Mouse (Mus musculus) liver, embryonic 13.5 days (tissue): ENCODE results near the gene Ush1g. TPM values are rescaled to one million over a fixed set of nuclear protein-coding genes. Genes with fewer than 3 reads are reported as not detected.

Experiments used
- ATAC-seq: fragments of 200-750 bp; cut with Nextera tagmentation; 2 replicates; pipeline ENCODE4 v1.8.0; 2017; ENCODE audit warnings: low read depth, mild to moderate bottlenecking, moderate number of reproducible peaks, moderate library complexity
- DNase-seq: peaks from one replicate; pipeline ENCODE4 v3.0.0; 2022
- H3K27ac ChIP-seq: fragments of 300-500 bp; sonication (generic); 2 replicates; pipeline ENCODE4 v1.5.1; 2015; ENCODE audit warnings: moderate library complexity, mild to moderate bottlenecking, inconsistent platforms
- H3K27me3 ChIP-seq: fragments of 300-500 bp; sonication (generic); 2 replicates; pipeline ENCODE4 v1.6.1; 2015; ENCODE audit warnings: mild to moderate bottlenecking, inconsistent platforms
- H3K36me3 ChIP-seq: fragments of 300-500 bp; sonication (generic); 2 replicates; pipeline ENCODE4 v1.6.1; 2015; ENCODE audit warnings: mild to moderate bottlenecking, inconsistent platforms
- H3K4me1 ChIP-seq: fragments of 300-500 bp; sonication (generic); replicated peaks from 2 replicates; pipeline ENCODE4 v1.6.1; 2015; ENCODE audit warnings: inconsistent platforms
- H3K4me2 ChIP-seq: fragments of 300-500 bp; sonication (generic); 2 replicates; pipeline ENCODE4 v1.6.1; 2015; ENCODE audit warnings: inconsistent platforms, mild to moderate bottlenecking, moderate library complexity
- H3K4me3 ChIP-seq: fragments of 300-500 bp; sonication (generic); replicated peaks from 2 replicates; pipeline ENCODE4 v1.5.1; 2015; ENCODE audit warnings: mild to moderate bottlenecking, inconsistent platforms
- H3K9ac ChIP-seq: fragments of 300-500 bp; sonication (generic); 2 replicates; pipeline ENCODE4 v1.6.1; 2015; ENCODE audit warnings: mild to moderate bottlenecking, inconsistent platforms
- H3K9me3 ChIP-seq: fragments of 300-500 bp; sonication (generic); replicated peaks from 2 replicates; pipeline ENCODE4 v1.6.1; 2016; ENCODE audit warnings: inconsistent platforms
- WGBS: fragments of 180-500 bp; shearing (Covaris S2); methylation state at CpG from one replicate; pipeline ENCODE4 v1.1.7; 2015; ENCODE audit not compliant: insufficient replicate concordance; 5-methylcytosine and 5-hydroxymethylcytosine counted together
- polyA plus RNA-seq: library from polyadenylated mRNA; unstranded; fragments of >200 nt; fragmentation: Nextera tagmentation; extraction: Ambion mirVana; gene quantifications from 2 replicates; pipeline ENCODE4 v1.2.1, GENCODE M21; 2015

The Ush1g gene
- 0.07 and 0.14 TPM in 2 replicates for polyA plus RNA-seq

DNA sequence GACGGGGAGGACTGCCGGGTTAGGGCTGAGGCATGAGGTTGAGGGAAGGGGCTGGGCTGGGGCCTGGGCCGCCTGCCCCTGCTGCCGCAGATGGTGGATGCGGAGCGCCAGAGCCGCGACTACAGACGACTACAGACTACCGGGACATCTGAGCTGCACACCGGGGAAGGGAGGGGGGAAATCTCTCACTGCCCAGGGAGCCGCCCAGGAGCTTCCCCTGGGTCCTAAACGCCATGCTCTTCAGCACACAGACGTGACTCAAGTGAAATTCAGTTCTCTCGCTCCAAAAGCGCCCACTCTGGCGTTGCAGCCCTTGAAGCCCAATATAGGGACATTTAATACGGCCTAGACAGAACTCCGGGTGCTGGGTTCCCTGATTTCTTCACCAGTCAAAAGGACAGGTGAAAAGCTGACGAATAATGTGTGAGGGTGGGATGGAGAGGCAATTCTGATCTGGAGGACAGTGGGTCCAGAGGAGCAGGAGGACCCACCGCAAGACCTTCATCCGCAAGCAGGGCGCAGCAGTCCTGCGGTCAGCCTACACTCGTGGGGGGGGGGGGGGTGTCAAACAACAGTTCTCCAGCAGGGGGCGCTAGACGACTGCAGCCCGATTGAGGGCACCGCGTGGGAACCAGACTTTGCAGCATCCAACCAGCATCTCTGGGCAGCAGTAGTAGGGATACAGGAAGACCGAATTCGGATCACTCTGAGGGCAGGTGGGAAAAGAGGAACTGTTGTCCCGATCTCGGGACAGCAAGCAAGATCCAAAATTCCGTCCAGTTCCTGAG is at the start of gene Ush1g:
Gene Ush1g, minus strand, starts transcription at position 136 of the 788 bp plus-strand sequence.
- Histone ChIP-seq H3K4me1 (peaks cover 9% of the 10 kb centered on the region; the same call in 1 of the 2 replicates), H3K4me3 (peak within 1 kb of the TSS; percentile 19; the same call in 1 of the 2 replicates), H3K27ac (no peak within 1 kb of the TSS), H3K27me3 (peaks cover 85% of the 10 kb centered on the region), H3K36me3 (no peaks in the 10 kb centered on the region), H3K4me2 (peak within 1 kb of the TSS; percentile 23), H3K9ac (no peak within 1 kb of the TSS), H3K9me3 (no peaks in the 10 kb centered on the region)
- DNase-seq (no peak), ATAC-seq (no peak; the same call in 1 of the 2 replicates)
- WGBS: 5% methylated on average over 35 of the region's 35 CpGs

DNA sequence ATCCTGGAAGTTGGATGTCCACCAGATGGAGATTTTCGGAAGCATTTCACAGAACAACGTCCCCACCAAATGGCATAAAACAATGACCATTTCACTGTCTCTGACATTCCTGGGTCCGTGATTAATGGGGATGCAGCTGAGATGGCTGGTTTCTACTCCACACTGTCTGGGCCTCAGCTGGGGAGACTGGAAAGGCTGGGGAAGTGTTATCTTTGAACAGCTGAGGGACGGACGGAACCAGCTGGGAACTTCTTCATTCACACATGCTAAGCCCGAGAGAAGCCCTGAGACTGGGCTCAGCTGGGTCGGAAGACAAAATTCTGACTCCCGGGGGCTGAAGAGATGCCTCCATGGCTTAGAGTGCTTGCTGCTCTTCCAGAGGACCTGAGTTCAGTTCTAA is 49.5 kb upstream of the Ush1g start:
- no peak overlapping the region for H3K9ac ChIP-seq
- DNase-seq (no peak), ATAC-seq (no peak)
- H3K4me2 ChIP-seq: no peak overlapping the region
- H3K4me1 ChIP-seq: peaks cover 19% of the 10 kb centered on the region
- 51% methylated on average over 8 of the region's 8 CpGs for WGBS
- H3K36me3 ChIP-seq: no peaks in the 10 kb centered on the region
- H3K27ac ChIP-seq: no peak overlapping the region
- peaks cover 97% of the 10 kb centered on the region for H3K27me3 ChIP-seq
- no peaks in the 10 kb centered on the region for H3K9me3 ChIP-seq
- H3K4me3 ChIP-seq: no peak overlapping the region

DNA sequence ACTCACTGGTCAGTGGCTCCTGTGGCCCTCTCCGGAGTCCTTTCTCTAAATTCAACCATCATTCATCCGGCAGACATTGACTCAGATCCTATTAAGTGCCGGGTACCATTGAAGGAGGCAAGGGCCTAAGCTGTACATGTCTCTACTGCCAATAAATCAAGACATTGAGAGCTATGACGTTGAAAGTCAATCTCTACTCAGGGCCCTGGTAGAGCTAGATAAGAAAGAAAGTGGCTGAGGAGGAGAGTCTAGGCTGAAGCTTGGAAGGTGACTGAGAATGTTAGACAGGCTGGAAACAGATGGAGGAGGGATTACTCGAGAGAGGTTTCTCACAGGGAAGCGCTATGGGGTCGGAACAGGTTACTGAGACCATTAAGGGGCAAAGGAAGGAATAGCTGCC is 48.5 kb upstream of the Ush1g start:
- Histone ChIP-seq H3K9ac (no peak overlapping the region), H3K36me3 (no peaks in the 10 kb centered on the region), H3K27me3 (peaks cover 97% of the 10 kb centered on the region), H3K4me1 (peaks cover 21% of the 10 kb centered on the region), H3K4me3 (no peak overlapping the region), H3K4me2 (no peak overlapping the region), H3K9me3 (no peaks in the 10 kb centered on the region), H3K27ac (no peak overlapping the region)
- ATAC-seq (no peak), DNase-seq (no peak)
- 39% methylated on average over 7 of the region's 7 CpGs for WGBS

DNA sequence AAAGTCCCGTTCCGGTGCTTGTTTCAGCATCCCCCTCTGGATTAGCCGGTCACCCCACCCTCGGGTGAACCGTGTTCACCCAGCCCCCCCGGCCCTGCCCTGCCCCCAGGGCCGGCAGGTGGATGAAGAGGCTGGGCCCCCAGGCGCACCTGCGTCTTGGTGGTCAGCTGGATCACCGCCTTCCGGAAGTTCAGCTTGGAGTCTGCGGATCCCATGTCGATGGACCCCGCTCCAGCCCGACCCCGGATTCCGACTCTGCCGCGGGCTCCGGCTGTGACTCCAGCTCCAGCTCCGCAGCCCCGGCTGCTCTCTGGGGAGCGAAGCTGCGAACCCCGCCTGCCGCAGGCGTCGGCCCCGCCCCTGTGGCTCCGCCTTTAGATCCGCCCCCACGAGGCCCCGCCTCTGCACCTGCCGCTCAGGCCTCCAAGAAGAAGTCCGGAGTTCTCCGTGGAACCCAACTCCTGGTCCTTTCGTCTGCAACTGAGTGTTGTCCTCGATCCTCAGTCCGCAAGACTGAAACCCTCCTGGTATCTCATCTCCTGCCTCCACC is 45.6 kb upstream of the Ush1g start, which contains the start of gene Hid1:
Gene Hid1, minus strand, starts transcription at position 362 of the 550 bp plus-strand sequence.
- peak within 1 kb of the TSS; percentile 39 for H3K9ac ChIP-seq
- no peak within 1 kb of the TSS for H3K27ac ChIP-seq
- H3K27me3 ChIP-seq: peaks cover 80% of the 10 kb centered on the region
- 1% methylated on average over 39 of the region's 39 CpGs for WGBS
- peaks cover 17% of the 10 kb centered on the region for H3K4me1 ChIP-seq
- ATAC-seq: peak; percentile 63; the same call in 1 of the 2 replicates
- no peaks in the 10 kb centered on the region for H3K36me3 ChIP-seq
- peak; percentile 68 for DNase-seq
- peak within 1 kb of the TSS; percentile 51 for H3K4me3 ChIP-seq
- peak within 1 kb of the TSS; percentile 70 for H3K4me2 ChIP-seq
- H3K9me3 ChIP-seq: no peaks in the 10 kb centered on the region

DNA sequence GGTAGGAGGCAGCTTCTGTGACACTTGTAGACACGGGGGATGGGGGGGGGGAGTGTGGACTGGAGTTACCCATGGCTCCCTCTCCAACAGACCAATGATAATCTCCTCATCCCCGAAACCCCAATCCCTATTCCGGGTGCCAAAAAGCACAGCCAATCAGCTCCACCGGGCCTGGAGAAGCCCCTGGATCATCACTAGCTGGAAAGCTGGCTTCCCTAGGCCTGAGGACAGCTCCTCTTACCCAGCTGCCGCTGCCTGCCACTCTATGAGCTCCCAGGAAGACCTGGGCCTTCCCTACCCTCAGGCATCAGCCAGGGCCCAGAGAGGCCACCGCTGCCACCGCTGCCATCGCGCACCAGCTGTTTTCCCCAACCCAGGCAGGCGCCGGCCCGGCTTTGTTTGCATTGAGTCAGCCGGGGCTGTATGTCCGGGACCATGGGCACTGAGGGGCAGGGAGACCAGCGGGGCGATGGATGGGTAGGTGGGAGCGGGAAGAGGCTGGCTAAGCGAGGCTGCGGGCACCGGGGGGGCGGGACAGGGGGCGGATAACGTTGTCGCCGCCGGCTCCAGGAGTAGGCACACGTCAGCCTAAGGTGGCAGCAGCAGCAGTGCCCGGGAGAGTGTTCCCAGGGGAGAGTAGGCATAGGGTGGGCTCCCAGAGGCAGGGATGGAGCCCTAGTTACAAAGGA is 45.0 kb upstream of the Ush1g start:
- ATAC-seq (peak; percentile 32; the same call in 1 of the 2 replicates), DNase-seq (no peak)
- peaks cover 77% of the 10 kb centered on the region for H3K27me3 ChIP-seq
- peak overlapping the region; percentile 51 for H3K4me3 ChIP-seq
- H3K9me3 ChIP-seq: no peaks in the 10 kb centered on the region
- WGBS: 7% methylated on average over 28 of the region's 28 CpGs
- H3K4me1 ChIP-seq: peaks cover 17% of the 10 kb centered on the region
- no peaks in the 10 kb centered on the region for H3K36me3 ChIP-seq
- H3K27ac ChIP-seq: no peak overlapping the region
- H3K9ac ChIP-seq: peak overlapping the region; percentile 39
- H3K4me2 ChIP-seq: peak overlapping the region; percentile 70

DNA sequence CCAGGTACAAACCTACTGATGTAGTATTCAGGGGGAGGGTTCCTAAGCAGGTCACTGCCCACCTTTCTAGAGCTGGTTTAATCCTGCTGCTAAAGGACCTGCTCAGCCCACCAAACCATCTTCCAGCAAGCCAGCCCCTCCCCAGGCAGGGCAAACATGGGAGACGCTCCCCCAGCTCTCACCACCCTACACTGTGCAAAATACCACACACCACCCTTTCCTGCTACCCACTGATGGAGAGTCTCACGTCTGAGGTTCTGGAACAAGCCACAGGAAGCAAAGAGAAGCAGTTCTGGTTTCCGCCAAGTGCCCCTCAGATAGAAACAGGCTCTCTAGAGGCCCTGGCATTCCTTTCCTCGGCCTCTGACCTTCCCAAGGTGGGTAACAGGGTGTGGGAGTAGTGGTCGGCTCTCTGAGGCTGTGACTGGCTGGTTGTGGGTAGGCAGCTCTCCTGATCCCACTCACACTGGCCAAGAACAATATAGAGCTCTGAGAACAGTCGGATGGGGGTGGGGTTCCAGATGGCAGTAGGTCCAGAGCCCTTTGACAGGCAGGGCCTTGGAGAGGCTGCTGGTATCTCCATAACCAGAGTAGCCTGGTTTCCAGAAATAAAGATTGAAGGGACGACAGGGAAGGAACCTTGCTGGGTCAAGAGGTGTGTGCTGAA is 44.3 kb upstream of the Ush1g start:
- H3K27ac ChIP-seq: no peak overlapping the region
- no peak overlapping the region for H3K4me2 ChIP-seq
- ATAC-seq: no peak
- no peak overlapping the region for H3K4me3 ChIP-seq
- H3K36me3 ChIP-seq: no peaks in the 10 kb centered on the region
- no peak overlapping the region for H3K9ac ChIP-seq
- 18% methylated on average over 7 of the region's 7 CpGs for WGBS
- H3K4me1 ChIP-seq: peaks cover 17% of the 10 kb centered on the region
- H3K9me3 ChIP-seq: no peaks in the 10 kb centered on the region
- DNase-seq: no peak
- H3K27me3 ChIP-seq: peaks cover 70% of the 10 kb centered on the region

DNA sequence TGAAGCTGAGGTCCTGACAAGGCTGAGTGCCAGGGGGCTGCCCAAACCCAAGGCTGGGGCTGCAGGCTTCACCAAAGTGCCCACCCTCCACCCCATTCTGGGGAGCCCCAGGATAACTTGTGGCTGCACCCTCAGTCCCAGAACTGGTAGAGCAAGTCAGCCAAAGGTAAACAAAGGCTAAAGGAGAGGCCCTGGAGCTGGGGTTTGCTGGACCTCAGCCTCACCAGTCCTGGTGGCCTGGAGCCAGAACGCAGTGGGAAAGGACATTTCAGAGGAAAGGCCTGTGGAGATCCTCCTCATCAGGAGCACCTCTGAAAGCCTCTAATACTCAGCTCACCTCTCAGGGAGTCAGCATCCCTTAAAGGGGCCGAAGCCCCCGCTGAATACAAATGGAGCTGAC is 42.3 kb upstream of the Ush1g start:
- Histone ChIP-seq H3K4me2 (no peak overlapping the region), H3K27me3 (peaks cover 50% of the 10 kb centered on the region)
- 65% methylated on average over 3 of the region's 3 CpGs for WGBS

DNA sequence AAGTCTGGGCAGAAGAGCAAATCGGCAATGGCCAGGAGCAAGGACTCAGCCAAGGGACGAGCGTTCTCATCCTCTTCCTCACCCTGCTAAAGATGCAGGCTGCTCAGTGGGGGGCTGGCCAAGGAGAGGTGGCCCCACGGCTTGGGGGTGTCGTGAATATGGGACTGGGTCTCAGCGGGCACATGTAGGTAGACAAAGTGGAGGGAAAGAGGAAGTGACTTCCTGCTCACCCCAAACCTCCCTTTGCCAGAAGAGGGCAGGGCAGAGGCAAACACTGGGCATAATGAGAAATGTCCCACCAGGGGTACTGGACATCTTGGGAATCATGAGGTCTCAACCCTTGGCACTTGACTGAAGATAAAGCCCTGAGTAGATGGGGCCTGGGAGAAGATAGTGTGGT is 37.9 kb upstream of the Ush1g start:
- no peak overlapping the region for H3K4me3 ChIP-seq
- H3K27me3 ChIP-seq: peaks cover 29% of the 10 kb centered on the region
- no peak for ATAC-seq
- no peaks in the 10 kb centered on the region for H3K36me3 ChIP-seq
- no peak overlapping the region for H3K4me2 ChIP-seq
- DNase-seq: no peak
- no peak overlapping the region for H3K27ac ChIP-seq
- H3K9ac ChIP-seq: no peak overlapping the region
- H3K9me3 ChIP-seq: no peaks in the 10 kb centered on the region
- no peaks in the 10 kb centered on the region for H3K4me1 ChIP-seq
- WGBS: 50% methylated on average over 6 of the region's 6 CpGs

More for the DNA sequence above, 42.3 kb upstream of the Ush1g start:
- no peak overlapping the region for H3K27ac ChIP-seq
- peaks cover 17% of the 10 kb centered on the region for H3K4me1 ChIP-seq
- no peak overlapping the region for H3K4me3 ChIP-seq
- no peaks in the 10 kb centered on the region for H3K36me3 ChIP-seq
- DNase-seq: no peak
- H3K9ac ChIP-seq: no peak overlapping the region
- no peaks in the 10 kb centered on the region for H3K9me3 ChIP-seq
- no peak for ATAC-seq

DNA sequence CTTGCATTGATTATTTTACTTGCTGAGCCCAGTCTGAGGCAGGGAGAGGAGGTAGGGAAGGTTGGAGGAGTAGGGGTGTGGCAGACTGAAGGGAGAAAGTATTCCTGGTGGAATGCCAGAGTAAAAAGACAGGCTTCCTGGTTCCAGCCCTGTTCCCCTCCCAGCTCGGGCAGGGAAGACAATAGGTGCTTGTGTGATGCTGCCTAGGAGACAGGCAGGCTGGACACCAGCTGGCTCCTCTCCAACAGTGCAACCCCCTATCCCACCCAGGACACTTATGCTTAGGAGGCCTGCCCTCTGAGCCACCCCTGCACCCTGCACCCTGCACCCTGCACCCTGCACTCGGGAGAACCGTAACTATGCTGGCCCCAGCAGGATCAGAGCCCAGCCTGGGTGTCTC is 37.5 kb upstream of the Ush1g start:
- H3K9ac ChIP-seq: no peak overlapping the region
- ATAC-seq: no peak

DNA sequence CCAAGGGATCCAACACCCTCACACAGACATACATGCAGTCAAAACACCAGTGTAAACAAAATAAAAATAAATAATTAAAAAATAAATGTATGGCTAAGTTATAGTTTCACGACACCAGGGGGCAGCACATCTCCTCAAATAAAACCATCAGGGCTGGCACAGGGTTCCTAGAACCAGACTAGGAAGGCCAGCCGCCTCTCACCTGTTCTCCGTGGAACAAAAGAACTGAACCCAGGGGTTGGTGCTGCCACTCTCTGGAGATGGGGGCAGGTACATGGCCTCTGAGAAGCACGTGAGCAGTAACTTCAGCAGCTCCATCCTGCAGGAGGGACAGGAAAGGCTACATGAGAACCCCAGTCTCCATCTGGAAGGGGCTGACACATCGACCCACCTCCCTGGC is 36.6 kb upstream of the Ush1g start:
- Histone ChIP-seq H3K4me2 (no peak overlapping the region), H3K9ac (no peak overlapping the region), H3K27ac (no peak overlapping the region), H3K9me3 (no peaks in the 10 kb centered on the region), H3K27me3 (peaks cover 25% of the 10 kb centered on the region; the same call in 1 of the 2 replicates), H3K36me3 (no peaks in the 10 kb centered on the region), H3K4me1 (no peaks in the 10 kb centered on the region), H3K4me3 (no peak overlapping the region)
- WGBS: 13% methylated on average over 5 of the region's 5 CpGs
- DNase-seq: peak; percentile 21
- no peak for ATAC-seq

More for the DNA sequence above, 37.5 kb upstream of the Ush1g start:
- H3K9me3 ChIP-seq: no peaks in the 10 kb centered on the region
- WGBS: 39% methylated on average over 3 of the region's 3 CpGs
- no peak overlapping the region for H3K27ac ChIP-seq
- no peaks in the 10 kb centered on the region for H3K4me1 ChIP-seq
- peaks cover 26% of the 10 kb centered on the region for H3K27me3 ChIP-seq
- H3K36me3 ChIP-seq: no peaks in the 10 kb centered on the region
- H3K4me3 ChIP-seq: no peak overlapping the region
- no peak for DNase-seq
- H3K4me2 ChIP-seq: no peak overlapping the region

DNA sequence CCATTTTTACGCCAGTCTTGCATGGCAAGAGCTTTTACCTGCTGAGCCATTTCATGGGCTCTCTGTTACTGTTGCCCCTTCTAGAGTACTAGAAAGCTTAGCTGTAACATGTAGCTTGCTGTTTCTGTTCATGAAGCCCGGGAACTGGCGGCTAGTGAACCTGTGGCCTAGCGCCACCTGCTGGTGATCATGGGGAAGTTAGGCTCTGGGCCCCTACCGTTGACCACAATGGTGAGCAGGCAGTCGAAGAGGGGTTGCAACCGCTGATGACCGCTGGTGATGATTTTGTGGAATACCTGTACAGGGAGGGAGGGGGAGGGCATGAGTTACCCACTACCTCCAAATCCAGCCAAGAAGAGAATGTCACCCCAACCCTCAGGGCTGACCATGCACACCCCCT is 32.3 kb upstream of the Ush1g start:
- no peak overlapping the region for H3K27ac ChIP-seq
- DNase-seq (peak; percentile 38), ATAC-seq (no peak)
- no peak overlapping the region for H3K4me3 ChIP-seq
- H3K9me3 ChIP-seq: no peaks in the 10 kb centered on the region
- no peak overlapping the region for H3K4me2 ChIP-seq
- 7% methylated on average over 8 of the region's 8 CpGs for WGBS
- no peaks in the 10 kb centered on the region for H3K36me3 ChIP-seq
- H3K9ac ChIP-seq: no peak overlapping the region
- peaks cover 46% of the 10 kb centered on the region for H3K27me3 ChIP-seq
- H3K4me1 ChIP-seq: peaks cover 1% of the 10 kb centered on the region
